Mouse (Mus musculus): Measurements from ENCODE around the gene Zbtb16. TPM values are rescaled to one million over a fixed set of nuclear protein-coding genes. Genes with fewer than 3 reads are reported as not detected.

Gene Zbtb16
- polyA plus RNA-seq, 1 experiment from 2014 or later, result 2.3 TPM

GRCm38 (mm10) chr9:48697470-48697815 is 138.6 kb downstream of the Zbtb16 start:
- no peaks in the 10 kb centered on the region for H3K9me3 ChIP-seq (ENCODE audit: control insufficient read depth, low read length)
- H3K4me2 ChIP-seq, result no peak overlapping the region
- no peaks in the 10 kb centered on the region; the same call in none of the 2 replicates for H3K27me3 ChIP-seq (replicated peaks; ENCODE audit: control insufficient read depth, insufficient read depth, low read length)
- no peak overlapping the region for H3K9ac ChIP-seq (ENCODE audit: low read depth, low read length)
- WGBS, result 71% methylated on average over 2 of the region's 2 CpGs
- H3K36me3 ChIP-seq (ENCODE audit: control insufficient read depth, insufficient read depth, low read length), result no peaks in the 10 kb centered on the region
- H3K4me1 ChIP-seq (replicated peaks; ENCODE audit: control insufficient read depth, insufficient read depth, low read length), result peaks cover 6% of the 10 kb centered on the region; the same call in 1 of the 2 replicates
- H3K27ac ChIP-seq (ENCODE audit: low read depth, low read length), result no peak overlapping the region
- DNase-seq (ENCODE audit: low spot score), result no peak
- H3K4me3 ChIP-seq (ENCODE audit: low read depth, low read length), result no peak overlapping the region
- ATAC-seq (replicated peaks; ENCODE audit: low FRiP score), result no peak

GRCm38 (mm10) chr9:48696731-48697469 is 139.1 kb downstream of the Zbtb16 start:
- no peaks in the 10 kb centered on the region for H3K9me3 ChIP-seq (ENCODE audit: control insufficient read depth, low read length)
- ATAC-seq (replicated peaks; ENCODE audit: low FRiP score) (no peak), DNase-seq (ENCODE audit: low spot score) (no peak)
- no peaks in the 10 kb centered on the region for H3K36me3 ChIP-seq (ENCODE audit: control insufficient read depth, insufficient read depth, low read length)
- H3K27me3 ChIP-seq (replicated peaks; ENCODE audit: control insufficient read depth, insufficient read depth, low read length), result no peaks in the 10 kb centered on the region; the same call in none of the 2 replicates
- no peak overlapping the region for H3K4me2 ChIP-seq
- H3K4me1 ChIP-seq (replicated peaks; ENCODE audit: control insufficient read depth, insufficient read depth, low read length), result peaks cover 6% of the 10 kb centered on the region; the same call in 1 of the 2 replicates
- 59% methylated on average over 12 of the region's 12 CpGs for WGBS
- H3K9ac ChIP-seq (ENCODE audit: low read depth, low read length), result no peak overlapping the region
- no peak overlapping the region for H3K4me3 ChIP-seq (ENCODE audit: low read depth, low read length)
- H3K27ac ChIP-seq (ENCODE audit: low read depth, low read length), result no peak overlapping the region

GRCm38 (mm10) chr9:48696330-48696729 is 139.7 kb downstream of the Zbtb16 start:
- ATAC-seq (replicated peaks; ENCODE audit: low FRiP score) (no peak), DNase-seq (ENCODE audit: low spot score) (no peak)
- no peak overlapping the region for H3K9ac ChIP-seq (ENCODE audit: low read depth, low read length)
- H3K9me3 ChIP-seq (ENCODE audit: control insufficient read depth, low read length), result no peaks in the 10 kb centered on the region
- no peaks in the 10 kb centered on the region for H3K36me3 ChIP-seq (ENCODE audit: control insufficient read depth, insufficient read depth, low read length)
- H3K4me1 ChIP-seq (replicated peaks; ENCODE audit: control insufficient read depth, insufficient read depth, low read length), result peaks cover 6% of the 10 kb centered on the region; the same call in 1 of the 2 replicates
- no peaks in the 10 kb centered on the region; the same call in none of the 2 replicates for H3K27me3 ChIP-seq (replicated peaks; ENCODE audit: control insufficient read depth, insufficient read depth, low read length)
- whole genome bisulfite sequencing, result 51% methylated on average over 4 of the region's 4 CpGs
- H3K27ac ChIP-seq (ENCODE audit: low read depth, low read length), result no peak overlapping the region
- H3K4me2 ChIP-seq, result no peak overlapping the region
- no peak overlapping the region for H3K4me3 ChIP-seq (ENCODE audit: low read depth, low read length)

GRCm38 (mm10) chr9:48695796-48696195 is 140.2 kb downstream of the Zbtb16 start:
- Histone ChIP-seq H3K4me1 (replicated peaks; ENCODE audit: control insufficient read depth, insufficient read depth, low read length) (peaks cover 6% of the 10 kb centered on the region; the same call in 1 of the 2 replicates), H3K4me3 (ENCODE audit: low read depth, low read length) (no peak overlapping the region), H3K36me3 (ENCODE audit: control insufficient read depth, insufficient read depth, low read length) (no peaks in the 10 kb centered on the region), H3K27ac (ENCODE audit: low read depth, low read length) (no peak overlapping the region), H3K9ac (ENCODE audit: low read depth, low read length) (no peak overlapping the region), H3K4me2 (no peak overlapping the region), H3K27me3 (replicated peaks; ENCODE audit: control insufficient read depth, insufficient read depth, low read length) (no peaks in the 10 kb centered on the region; the same call in none of the 2 replicates), H3K9me3 (ENCODE audit: control insufficient read depth, low read length) (no peaks in the 10 kb centered on the region)
- DNase-seq (ENCODE audit: low spot score) (no peak), ATAC-seq (replicated peaks; ENCODE audit: low FRiP score) (no peak)
- WGBS, result 63% methylated on average over 4 of the region's 4 CpGs

GRCm38 (mm10) chr9:48694616-48695061 is 141.4 kb downstream of the Zbtb16 start:
- no peak for ATAC-seq (replicated peaks; ENCODE audit: low FRiP score)
- Histone ChIP-seq H3K9ac (ENCODE audit: low read depth, low read length) (no peak overlapping the region), H3K9me3 (ENCODE audit: control insufficient read depth, low read length) (no peaks in the 10 kb centered on the region), H3K36me3 (ENCODE audit: control insufficient read depth, insufficient read depth, low read length) (no peaks in the 10 kb centered on the region), H3K27ac (ENCODE audit: low read depth, low read length) (no peak overlapping the region), H3K4me2 (no peak overlapping the region), H3K27me3 (replicated peaks; ENCODE audit: control insufficient read depth, insufficient read depth, low read length) (no peaks in the 10 kb centered on the region; the same call in none of the 2 replicates), H3K4me3 (ENCODE audit: low read depth, low read length) (no peak overlapping the region), H3K4me1 (replicated peaks; ENCODE audit: control insufficient read depth, insufficient read depth, low read length) (peaks cover 16% of the 10 kb centered on the region)
- 44% methylated on average over 10 of the region's 10 CpGs for WGBS
- no peak for DNase-seq (ENCODE audit: low spot score)

GRCm38 (mm10) chr9:48693696-48694095 is 142.3 kb downstream of the Zbtb16 start:
- Histone ChIP-seq H3K36me3 (ENCODE audit: control insufficient read depth, insufficient read depth, low read length) (no peaks in the 10 kb centered on the region), H3K4me2 (no peak overlapping the region), H3K27me3 (replicated peaks; ENCODE audit: control insufficient read depth, insufficient read depth, low read length) (no peaks in the 10 kb centered on the region; the same call in 1 of the 2 replicates), H3K27ac (ENCODE audit: low read depth, low read length) (no peak overlapping the region), H3K9me3 (ENCODE audit: control insufficient read depth, low read length) (no peaks in the 10 kb centered on the region), H3K4me1 (replicated peaks; ENCODE audit: control insufficient read depth, insufficient read depth, low read length) (peaks cover 17% of the 10 kb centered on the region), H3K9ac (ENCODE audit: low read depth, low read length) (no peak overlapping the region), H3K4me3 (ENCODE audit: low read depth, low read length) (no peak overlapping the region)
- WGBS, result 70% methylated on average over 7 of the region's 7 CpGs
- DNase-seq (ENCODE audit: low spot score), result no peak
- ATAC-seq (replicated peaks; ENCODE audit: low FRiP score), result no peak

- Histone ChIP-seq H3K9me3 (ENCODE audit: control insufficient read depth, low read length) (no peaks in the 10 kb centered on the region), H3K4me1 (replicated peaks; ENCODE audit: control insufficient read depth, insufficient read depth, low read length) (peaks cover 21% of the 10 kb centered on the region), H3K4me3 (ENCODE audit: low read depth, low read length) (no peak overlapping the region), H3K27me3 (replicated peaks; ENCODE audit: control insufficient read depth, insufficient read depth, low read length) (no peaks in the 10 kb centered on the region), H3K9ac (ENCODE audit: low read depth, low read length) (no peak overlapping the region), H3K27ac (ENCODE audit: low read depth, low read length) (peak overlapping the region; percentile 57; the same call in 1 of the 2 replicates), H3K36me3 (ENCODE audit: control insufficient read depth, insufficient read depth, low read length) (no peaks in the 10 kb centered on the region), H3K4me2 (peak overlapping the region; percentile 59; the same call in 1 of the 2 replicates)
- DNase-seq (ENCODE audit: low spot score) (no peak), ATAC-seq (replicated peaks; ENCODE audit: low FRiP score) (no peak)
- WGBS, result 68% methylated on average over 1 of the region's 1 CpGs
These were observed 146.4 kb downstream of the Zbtb16 start for GRCm38 (mm10) chr9:48689718-48689980.

- 28% methylated on average over 6 of the region's 6 CpGs for WGBS
- H3K27me3 ChIP-seq (replicated peaks; ENCODE audit: control insufficient read depth, insufficient read depth, low read length), result no peaks in the 10 kb centered on the region
- DNase-seq (ENCODE audit: low spot score) (peak; percentile 65), ATAC-seq (replicated peaks; ENCODE audit: low FRiP score) (peak; percentile 93)
- peak overlapping the region; percentile 20; the same call in 1 of the 2 replicates for H3K9ac ChIP-seq (ENCODE audit: low read depth, low read length)
- no peaks in the 10 kb centered on the region for H3K36me3 ChIP-seq (ENCODE audit: control insufficient read depth, insufficient read depth, low read length)
- H3K4me1 ChIP-seq (replicated peaks; ENCODE audit: control insufficient read depth, insufficient read depth, low read length), result peaks cover 19% of the 10 kb centered on the region
- H3K27ac ChIP-seq (ENCODE audit: low read depth, low read length), result peak overlapping the region; percentile 88
- H3K4me3 ChIP-seq (ENCODE audit: low read depth, low read length), result no peak overlapping the region
- peak overlapping the region; percentile 59 for H3K4me2 ChIP-seq
- H3K9me3 ChIP-seq (ENCODE audit: control insufficient read depth, low read length), result no peaks in the 10 kb centered on the region
These were observed 146.9 kb downstream of the Zbtb16 start for GRCm38 (mm10) chr9:48688859-48689717.
